Comparison of ENCODE assay signal across 9 mouse cellular contexts in genomic region chr4:103146339-103146738, GRCm38 (mm10). TPM values are rescaled to one million over a fixed set of nuclear protein-coding genes. Genes with fewer than 3 reads are reported as not detected.
DNase-seq lines count a peak whose midpoint lies in the region; ATAC-seq and TF ChIP-seq lines count a peak whose summit lies in the region.
"Had no signal": no experiment of that assay in that cellular context is flagged by ENCODE, and none has a peak within 500 bp of the region (broad histone marks: within the 10 kb centered on the region; RNA-seq: fewer than 3 reads in every experiment).

No protein-coding gene starts in this region.

- no peak for ATAC-seq in kidney, postnatal 0 days (replicated peaks; ENCODE audit: low FRiP score, low read depth)
- ATAC-seq in liver, embryonic 11.5 days (replicated peaks; ENCODE audit: low FRiP score): no peak

- H3K4me2 ChIP-seq in kidney, postnatal 0 days (ENCODE audit: low read length): no peak overlapping the region
- no peak overlapping the region for H3K4me2 ChIP-seq in liver, embryonic 11.5 days
- H3K4me2 ChIP-seq: heart, embryonic 13.5 days had no signal

- no peaks in the 10 kb centered on the region for H3K79me3 ChIP-seq in C2C12 (ENCODE audit: low read depth)

- H3K79me2 ChIP-seq in C2C12 (ENCODE audit: control insufficient read depth, insufficient read depth): no peaks in the 10 kb centered on the region

- no peaks in the 10 kb centered on the region for H3K9me3 ChIP-seq in kidney, postnatal 0 days (replicated peaks; ENCODE audit: low read length)
- H3K9me3 ChIP-seq in liver, embryonic 11.5 days (ENCODE audit: control insufficient read depth, low read length): no peaks in the 10 kb centered on the region
- H3K9me3 ChIP-seq: heart, embryonic 13.5 days had no signal

- DNase-seq in ZHBTc4 (ENCODE audit: low read depth, low spot score): peak; percentile 70
- DNase-seq in cerebellum, postnatal 14 days: peak; percentile 88 to 93
- DNase-seq in frontal cortex, postnatal 36 days (ENCODE audit: low spot score in 2 of 2): peak; percentile 80 to 87
- peak; percentile 82 for DNase-seq in kidney, postnatal 0 days (ENCODE audit: low spot score)
- DNase-seq in liver, embryonic 11.5 days (ENCODE audit: low spot score): peak; percentile 52
- DNase-seq in ovary, postnatal 10 days (ENCODE audit: low spot score): peak; percentile 42
- peak; percentile 61 to 91 for DNase-seq in thymus, postnatal 10 days (ENCODE audit: low spot score in 2 of 2)

- TF ChIP-seq CTCF in C2C12 (IDR thresholded peaks at IDR 0.05; ENCODE audit: control insufficient read depth, insufficient read depth, insufficient read length): peak; percentile 33
- TF ChIP-seq CTCF in kidney, postnatal 0 days (IDR thresholded peaks at IDR 0.05; ENCODE audit: low read depth): peak; percentile 90

- no peaks in the 10 kb centered on the region for H3K4me1 ChIP-seq in kidney, postnatal 0 days (replicated peaks; ENCODE audit: insufficient read depth, low read length)
- H3K4me1 ChIP-seq in liver, embryonic 11.5 days (replicated peaks; ENCODE audit: control insufficient read depth, insufficient read depth, low read length): no peaks in the 10 kb centered on the region
- H3K4me1 ChIP-seq: heart, embryonic 13.5 days had no signal

- H3K27ac ChIP-seq in kidney, postnatal 0 days: no peak overlapping the region
- no peak overlapping the region for H3K27ac ChIP-seq in liver, embryonic 11.5 days (ENCODE audit: low read depth, low read length)
- H3K27ac ChIP-seq: heart, embryonic 13.5 days had no signal

- no peak overlapping the region for H3K9ac ChIP-seq in kidney, postnatal 0 days (ENCODE audit: low read depth, low read length)
- no peak overlapping the region for H3K9ac ChIP-seq in liver, embryonic 11.5 days (ENCODE audit: low read depth, low read length)
- H3K9ac ChIP-seq: heart, embryonic 13.5 days had no signal

- H3ac ChIP-seq in C2C12 (ENCODE audit: control insufficient read depth, insufficient read length, low read depth): no peak overlapping the region

- H3K27me3 ChIP-seq in C2C12 (ENCODE audit: control insufficient read depth, insufficient read depth, insufficient read length): no peaks in the 10 kb centered on the region
- no peaks in the 10 kb centered on the region for H3K27me3 ChIP-seq in kidney, postnatal 0 days (ENCODE audit: insufficient read depth, low read length)
- no peaks in the 10 kb centered on the region for H3K27me3 ChIP-seq in liver, embryonic 11.5 days (replicated peaks; ENCODE audit: control insufficient read depth, insufficient read depth, low read length)
- H3K27me3 ChIP-seq: heart, embryonic 13.5 days had no signal

- no peak overlapping the region for H3K4me3 ChIP-seq in C2C12 (ENCODE audit: insufficient read depth, poor library complexity, severe bottlenecking)
- H3K4me3 ChIP-seq in kidney, postnatal 0 days (replicated peaks; ENCODE audit: low read depth, low read length): no peak overlapping the region
- H3K4me3 ChIP-seq in liver, embryonic 11.5 days (ENCODE audit: low read depth, low read length): no peak overlapping the region
- H3K4me3 ChIP-seq: heart, embryonic 13.5 days had no signal

- H3K36me3 ChIP-seq in C2C12 (ENCODE audit: control insufficient read depth, insufficient read depth): peaks cover 89% of the 10 kb centered on the region
- H3K36me3 ChIP-seq in kidney, postnatal 0 days (ENCODE audit: insufficient read depth, low read length): peaks cover 36% of the 10 kb centered on the region
- H3K36me3 ChIP-seq in liver, embryonic 11.5 days (ENCODE audit: control insufficient read depth, insufficient read depth, low read length): peaks cover 24% of the 10 kb centered on the region

- WGBS in kidney, postnatal 0 days: 42% methylated on average over 5 of the region's 5 CpGs
- WGBS in liver, embryonic 11.5 days: 58% methylated on average over 5 of the region's 5 CpGs

TF ChIP-seq in C2C12, 6 proteins besides CTCF, POLR2A, EP300 and RAD21:
- TF ChIP-seq USF1 (IDR thresholded peaks at IDR 0.05; ENCODE audit: low read depth) (no peak), CEBPB (IDR thresholded peaks at IDR 0.05; ENCODE audit: low read depth) (no peak), MYOG (IDR thresholded peaks at IDR 0.05; ENCODE audit: control insufficient read depth, extremely low read depth, insufficient read length) (no peak), FOSL1 (IDR thresholded peaks at IDR 0.05; ENCODE audit: insufficient read depth, low read length, poor library complexity, severe bottlenecking) (no peak), MYOD1 (IDR thresholded peaks at IDR 0.05; ENCODE audit: control insufficient read depth, insufficient read length, low read depth) (no peak), MAX (IDR thresholded peaks at IDR 0.05) (no peak)

RNA-seq across cellular contexts. Expression of gene Wdr78, which starts 32.0 kb away (rescaled TPM):
- 0.36 TPM for polyA plus RNA-seq in C2C12 (2012; fragmentation: generic; extraction: Trizol)
- 1.4 and 1.6 TPM in 2 replicates for polyA plus RNA-seq in kidney, postnatal 0 days (2015; fragmentation: Nextera tagmentation; extraction: Ambion mirVana)
- polyA plus RNA-seq in liver, embryonic 11.5 days (2014; fragmentation: Nextera tagmentation; extraction: Ambion mirVana): 2.0 TPM in 2 replicates

RNA-seq across cellular contexts. Expression of gene Mier1, which starts 32.1 kb away (rescaled TPM):
- polyA plus RNA-seq in C2C12 (2012; fragmentation: generic; extraction: Trizol): 7.4 TPM
- 41.4 and 41.9 TPM in 2 replicates for polyA plus RNA-seq in kidney, postnatal 0 days (2015; fragmentation: Nextera tagmentation; extraction: Ambion mirVana)
- polyA plus RNA-seq in liver, embryonic 11.5 days (2014; fragmentation: Nextera tagmentation; extraction: Ambion mirVana): 36.7 and 41.3 TPM in 2 replicates
